Mouse (Mus musculus) forelimb bud, embryonic 11.5 days (tissue): ENCODE data around the gene Ercc8.
A peak's percentile ranks its signal among the peaks of the same experiment; 100 is the strongest.

Source experiments
- DNase-seq: peaks from one replicate; pipeline ENCODE4 v3.0.0-alpha.2; 2012; ENCODE audit warnings: low read depth, low spot score

Gene Ercc8

DNA sequence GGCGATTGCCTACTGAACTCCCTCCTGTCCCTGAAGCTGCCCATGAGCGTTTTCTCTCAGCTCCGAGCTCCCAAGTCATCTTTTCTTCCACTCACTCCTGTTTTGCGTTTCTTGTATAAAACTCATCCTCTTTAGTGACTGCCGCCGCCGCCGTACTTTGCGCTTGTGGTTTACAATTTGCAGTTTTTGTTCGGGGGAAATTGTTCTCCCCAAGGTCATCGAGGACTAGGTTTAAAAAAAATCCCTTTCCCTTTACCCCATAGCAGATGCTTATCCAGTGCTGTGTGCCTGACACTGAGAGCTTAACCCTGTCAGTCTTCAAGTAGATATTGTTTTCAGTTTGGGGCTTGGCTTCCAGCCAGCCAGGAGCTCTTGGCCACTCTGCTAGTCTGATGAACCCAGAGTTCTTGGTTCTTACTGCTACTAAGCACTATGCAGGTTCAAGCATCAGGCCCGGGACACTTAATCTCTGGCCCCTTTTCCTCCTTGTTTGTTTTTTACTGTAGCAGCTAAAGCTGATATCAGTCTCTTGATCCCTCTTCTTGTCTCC is 56.8 kb downstream of the Ercc8 start:
- DNase-seq = peak; percentile 7

DNA sequence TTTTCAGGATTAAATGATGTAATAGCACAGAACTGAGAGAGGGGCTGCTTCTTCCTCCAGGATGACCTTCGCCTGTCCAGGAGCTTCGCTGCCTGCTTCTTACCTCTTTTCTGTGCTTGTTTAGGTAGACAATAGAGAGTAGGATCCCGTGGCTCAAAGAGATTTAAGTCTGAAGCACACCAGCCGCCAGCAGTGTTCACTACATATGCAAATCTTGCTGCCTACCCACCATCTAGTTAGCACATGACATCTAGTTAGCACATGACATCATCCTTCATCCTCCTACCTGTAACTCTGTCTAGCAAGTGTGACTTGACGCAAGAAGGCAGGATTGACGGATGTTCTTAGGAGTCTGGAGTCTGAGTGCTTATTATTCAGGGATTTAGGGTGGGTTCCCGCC is 61.2 kb downstream of the Ercc8 start:
- DNase-seq = no peak

DNA sequence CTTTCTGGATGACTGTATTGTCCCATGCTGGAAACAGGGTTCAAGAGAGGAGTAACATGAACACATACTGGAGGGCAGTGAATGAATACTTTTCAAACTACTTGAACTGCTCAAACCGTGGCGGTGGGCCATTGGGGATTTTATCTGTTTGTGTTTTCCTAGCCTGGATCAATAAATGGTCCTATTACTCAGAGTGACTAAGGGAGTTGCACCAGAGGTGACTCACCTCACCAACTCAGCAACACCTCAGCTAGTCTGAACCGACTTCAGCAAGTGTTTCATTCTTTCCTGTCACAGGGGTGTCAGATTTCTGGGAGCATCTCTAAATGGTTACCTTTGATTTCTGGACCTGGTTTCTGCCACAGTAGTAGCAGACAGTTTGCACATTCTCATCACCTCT is 70.7 kb downstream of the Ercc8 start:
- DNase-seq = no peak

DNA sequence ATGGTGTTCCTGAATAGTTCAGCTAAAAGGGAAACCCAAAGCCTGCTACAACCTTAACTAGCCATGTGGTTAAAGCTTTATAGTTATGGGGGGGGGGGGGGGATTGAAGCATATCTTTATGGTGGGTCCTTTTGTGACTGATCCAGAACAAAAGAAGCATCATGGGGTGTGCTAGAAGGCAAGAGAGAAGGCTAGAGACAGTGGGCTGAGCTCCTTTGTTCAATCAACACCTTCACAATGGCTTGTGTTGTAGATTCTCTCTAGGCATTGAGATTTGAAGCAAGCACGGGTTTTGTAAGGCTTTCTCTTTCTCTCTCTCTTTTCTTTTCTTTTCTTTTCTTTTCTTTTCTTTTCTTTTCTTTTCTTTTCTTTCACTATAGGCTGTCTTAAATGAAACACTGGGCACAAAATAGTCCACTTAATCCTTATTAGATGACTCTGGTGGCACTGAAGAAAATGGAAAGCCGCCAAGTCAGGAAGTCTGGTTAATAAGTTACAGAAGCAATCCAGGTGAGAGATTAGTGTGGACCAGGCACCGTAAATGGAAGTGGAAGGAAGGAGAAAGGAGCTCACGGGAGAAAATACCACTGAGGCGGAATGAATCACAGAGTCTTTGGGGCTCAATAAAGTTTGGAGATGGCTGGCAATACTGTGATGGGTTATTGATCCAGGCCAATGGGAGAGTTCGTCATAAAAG is 71.3 kb downstream of the Ercc8 start:
- no peak for DNase-seq

DNA sequence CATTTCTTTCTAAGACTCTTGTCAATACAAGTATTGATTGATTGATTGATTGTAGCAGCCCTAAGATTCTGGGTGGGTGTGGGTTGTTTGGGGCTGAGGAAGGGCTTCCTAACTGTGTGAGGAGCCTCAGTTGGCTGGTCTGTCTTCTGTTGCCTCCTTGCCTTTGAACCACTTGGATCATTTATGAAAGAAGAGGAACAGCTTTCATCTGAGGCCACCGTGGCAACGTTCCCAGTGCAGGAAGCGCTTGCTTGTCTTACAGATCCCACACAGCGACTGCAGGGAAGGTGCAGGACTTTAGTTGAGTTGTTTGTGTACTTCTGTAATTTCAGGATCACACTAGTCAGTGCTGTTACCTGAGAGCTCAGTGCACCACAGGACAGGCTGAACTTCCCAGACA is 81.5 kb downstream of the Ercc8 start:
- DNase-seq = no peak

DNA sequence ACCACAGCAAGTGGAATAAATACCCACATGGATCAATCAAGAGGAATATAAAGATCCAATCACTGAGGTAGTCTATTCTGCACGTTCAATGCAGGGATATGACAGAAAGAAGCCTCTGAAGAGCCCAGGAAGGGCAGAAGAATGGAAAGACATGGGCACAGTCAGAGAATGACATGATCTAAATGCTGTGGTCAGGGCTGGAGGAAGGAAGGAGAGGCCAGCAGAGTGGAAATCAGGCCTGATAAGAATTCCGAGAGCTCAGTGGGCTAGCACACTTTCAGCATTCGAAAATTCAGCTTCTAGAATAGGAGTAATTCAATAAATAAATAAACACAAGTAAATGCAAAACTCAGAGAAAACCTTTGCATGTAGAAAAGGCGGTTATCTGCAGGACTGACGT is 83.2 kb downstream of the Ercc8 start:
- DNase-seq = no peak
